12 mouse cellular contexts compared by ENCODE assay signal in the genomic region with DNA sequence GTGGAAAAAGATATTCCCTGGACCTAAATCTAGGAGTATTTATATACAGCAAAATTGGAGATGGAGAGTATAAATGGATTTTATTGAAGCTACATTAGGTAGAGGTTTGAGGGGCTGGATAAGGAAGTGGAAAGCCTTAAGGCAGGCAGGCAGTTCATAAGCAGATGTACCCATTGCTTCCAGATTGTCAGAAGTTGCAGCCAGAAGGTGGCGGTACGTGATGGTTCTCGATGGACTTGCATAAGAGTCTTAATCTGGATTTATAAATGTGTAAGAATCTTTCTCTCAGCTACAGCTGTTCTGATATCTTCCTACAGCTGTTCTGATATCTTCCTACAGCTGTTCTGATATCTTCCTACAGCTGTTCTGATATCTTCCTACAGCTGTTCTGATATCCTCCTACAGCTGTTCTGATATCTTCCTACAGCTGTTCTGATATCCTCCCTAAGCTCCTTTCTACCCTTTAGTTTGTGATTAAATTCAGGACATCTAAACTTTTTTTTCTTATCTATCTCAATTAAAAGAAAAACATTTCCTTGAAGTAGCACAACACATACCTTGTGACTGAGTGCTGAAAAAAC.
"Had no signal": no experiment of that assay in that cellular context is flagged by ENCODE, and none has a peak within 500 bp of the region (broad histone marks: within the 10 kb centered on the region; RNA-seq: fewer than 3 reads in every experiment).

No protein-coding gene starts in this region.

- H3K27ac ChIP-seq: limb, embryonic 13.5 days; liver, embryonic 15.5 days; midbrain, embryonic 15.5 days; neural tube, embryonic 12.5 days had no signal

- DNase-seq: kidney, postnatal 25 days; left cerebral cortex, postnatal 4 days; lung, postnatal 4 days; spleen, adult 18-20 months; thymus, adult 18-20 months; thymus, postnatal 14 days had no signal

- H3K9me3 ChIP-seq: limb, embryonic 13.5 days; liver, embryonic 15.5 days; midbrain, embryonic 15.5 days; neural tube, embryonic 12.5 days had no signal

- H3K9ac ChIP-seq: limb, embryonic 13.5 days; liver, embryonic 15.5 days; lung, embryonic 14.5 days; midbrain, embryonic 15.5 days; neural tube, embryonic 12.5 days had no signal

- H3K4me3 ChIP-seq: limb, embryonic 13.5 days; liver, embryonic 15.5 days; midbrain, embryonic 15.5 days; neural tube, embryonic 12.5 days had no signal

- H3K27me3 ChIP-seq: limb, embryonic 13.5 days; liver, embryonic 15.5 days; midbrain, embryonic 15.5 days; neural tube, embryonic 12.5 days had no signal

- H3K4me1 ChIP-seq: limb, embryonic 13.5 days had no signal

- H3K4me2 ChIP-seq: limb, embryonic 13.5 days; liver, embryonic 15.5 days; lung, embryonic 14.5 days; midbrain, embryonic 11.5 days; midbrain, embryonic 15.5 days; neural tube, embryonic 12.5 days had no signal

- H3K36me3 ChIP-seq: limb, embryonic 13.5 days; liver, embryonic 15.5 days; midbrain, embryonic 15.5 days; neural tube, embryonic 12.5 days had no signal

- ATAC-seq: midbrain, embryonic 15.5 days had no signal
